Mouse (Mus musculus): ENCODE data around the gene Fnip1. TPM values are rescaled to one million over a fixed set of nuclear protein-coding genes. Genes with fewer than 3 reads are reported as not detected.

Gene Fnip1
- polyA plus RNA-seq, 2 experiments = 2.6 to 4.9 TPM

- Histone ChIP-seq H3K9ac (replicated peaks) (no peak overlapping the region), H3K36me3 (replicated peaks; ENCODE audit: control insufficient read depth, insufficient read depth, low read depth) (no peaks in the 10 kb centered on the region), H3K27me3 (ENCODE audit: control insufficient read depth, insufficient read depth, low read length) (no peaks in the 10 kb centered on the region), H3K4me1 (replicated peaks; ENCODE audit: control insufficient read depth in 2 of 2, insufficient read depth in 2 of 2, low read length in 1 of 2) (no peaks in the 10 kb centered on the region), H3K9me3 (ENCODE audit: control insufficient read depth, low read length) (no peaks in the 10 kb centered on the region), H3K27ac (no peak overlapping the region), H3K4me2 (ENCODE audit: low read depth) (no peak overlapping the region), H3K4me3 (ENCODE audit: insufficient read depth in 1 of 2, low read depth in 2 of 2, low read length in 2 of 2) (no peak overlapping the region)
- no peak for DNase-seq (ENCODE audit: low read depth in 3 of 3, low spot score in 3 of 3)
- no peak for ATAC-seq (ENCODE audit: insufficient read depth)
- TF ChIP-seq EP300 (IDR thresholded peaks at IDR 0.05; ENCODE audit: low read depth) = no peak
- TF ChIP-seq CTCF (IDR thresholded peaks at IDR 0.05; ENCODE audit: low read depth) = no peak
- WGBS (ENCODE audit: insufficient replicate concordance) = 44% methylated on average over 4 of the region's 4 CpGs
Observed at GRCm38 (mm10) chr11:54404885-54405284, 33.1 kb upstream of the Fnip1 start.

GRCm38 (mm10) chr11:54406930-54407546, 31.0 kb upstream of the Fnip1 start:
- TF ChIP-seq CTCF (IDR thresholded peaks at IDR 0.05; ENCODE audit: low read depth) (no peak), EP300 (IDR thresholded peaks at IDR 0.05; ENCODE audit: low read depth) (no peak)
- no peak overlapping the region for H3K4me2 ChIP-seq (ENCODE audit: low read depth)
- no peaks in the 10 kb centered on the region for H3K27me3 ChIP-seq (ENCODE audit: control insufficient read depth, insufficient read depth, low read length)
- no peak overlapping the region for H3K9ac ChIP-seq (replicated peaks)
- ATAC-seq (ENCODE audit: insufficient read depth) = no peak
- DNase-seq (ENCODE audit: low read depth in 3 of 3, low spot score in 3 of 3) = no peak
- H3K27ac ChIP-seq = no peak overlapping the region
- no peaks in the 10 kb centered on the region for H3K4me1 ChIP-seq (replicated peaks; ENCODE audit: control insufficient read depth in 2 of 2, insufficient read depth in 2 of 2, low read length in 1 of 2)
- H3K36me3 ChIP-seq (replicated peaks; ENCODE audit: control insufficient read depth, insufficient read depth, low read depth) = no peaks in the 10 kb centered on the region
- H3K4me3 ChIP-seq (ENCODE audit: insufficient read depth in 1 of 2, low read depth in 2 of 2, low read length in 2 of 2) = no peak overlapping the region
- no peaks in the 10 kb centered on the region for H3K9me3 ChIP-seq (ENCODE audit: control insufficient read depth, low read length)
- WGBS (ENCODE audit: insufficient replicate concordance) = 33% methylated on average over 4 of the region's 4 CpGs

GRCm38 (mm10) chr11:54410612-54411011, 27.4 kb upstream of the Fnip1 start:
- Histone ChIP-seq H3K4me1 (replicated peaks; ENCODE audit: control insufficient read depth in 2 of 2, insufficient read depth in 2 of 2, low read length in 1 of 2) (peaks cover 0 to 6% of the 10 kb centered on the region in 2 experiments; a peak in 3 of 4 replicates), H3K9ac (replicated peaks) (no peak overlapping the region), H3K36me3 (replicated peaks; ENCODE audit: control insufficient read depth, insufficient read depth, low read depth) (no peaks in the 10 kb centered on the region), H3K9me3 (ENCODE audit: control insufficient read depth, low read length) (no peaks in the 10 kb centered on the region), H3K27ac (no peak overlapping the region), H3K4me2 (ENCODE audit: low read depth) (no peak overlapping the region), H3K4me3 (ENCODE audit: insufficient read depth in 1 of 2, low read depth in 2 of 2, low read length in 2 of 2) (no peak overlapping the region), H3K27me3 (ENCODE audit: control insufficient read depth, insufficient read depth, low read length) (no peaks in the 10 kb centered on the region)
- TF ChIP-seq EP300 (IDR thresholded peaks at IDR 0.05; ENCODE audit: low read depth) = no peak
- peak; percentile 32; the same call in 1 of the 2 replicates for TF ChIP-seq CTCF (IDR thresholded peaks at IDR 0.05; ENCODE audit: low read depth)
- ATAC-seq (ENCODE audit: insufficient read depth) (no peak), DNase-seq (ENCODE audit: low read depth in 3 of 3, low spot score in 3 of 3) (no peak)

- no peak for TF ChIP-seq EP300 (IDR thresholded peaks at IDR 0.05; ENCODE audit: low read depth)
- no peak for TF ChIP-seq CTCF (IDR thresholded peaks at IDR 0.05; ENCODE audit: low read depth)
- Histone ChIP-seq H3K4me3 (ENCODE audit: insufficient read depth in 1 of 2, low read depth in 2 of 2, low read length in 2 of 2) (no peak overlapping the region), H3K4me1 (replicated peaks; ENCODE audit: control insufficient read depth in 2 of 2, insufficient read depth in 2 of 2, low read length in 1 of 2) (peaks cover 0 to 6% of the 10 kb centered on the region in 2 experiments; a peak in 3 of 4 replicates), H3K27me3 (ENCODE audit: control insufficient read depth, insufficient read depth, low read length) (no peaks in the 10 kb centered on the region), H3K27ac (no peak overlapping the region), H3K4me2 (ENCODE audit: low read depth) (peak overlapping the region; percentile 31; the same call in 1 of the 2 replicates), H3K9me3 (ENCODE audit: control insufficient read depth, low read length) (no peaks in the 10 kb centered on the region), H3K36me3 (replicated peaks; ENCODE audit: control insufficient read depth, insufficient read depth, low read depth) (no peaks in the 10 kb centered on the region), H3K9ac (replicated peaks) (no peak overlapping the region)
- WGBS (ENCODE audit: insufficient replicate concordance) = 8% methylated on average over 6 of the region's 6 CpGs
- DNase-seq (ENCODE audit: low read depth in 3 of 3, low spot score in 3 of 3) (peak in 2 of 3 experiments; percentile 14 to 16), ATAC-seq (ENCODE audit: insufficient read depth) (peak; percentile 51; the same call in 1 of the 2 replicates)
Observed at GRCm38 (mm10) chr11:54413017-54413416, 25.0 kb upstream of the Fnip1 start.

GRCm38 (mm10) chr11:54423007-54423406, 15.0 kb upstream of the Fnip1 start:
- no peak for ATAC-seq (ENCODE audit: insufficient read depth)
- Histone ChIP-seq H3K4me3 (ENCODE audit: insufficient read depth in 1 of 2, low read depth in 2 of 2, low read length in 2 of 2) (no peak overlapping the region), H3K27me3 (ENCODE audit: control insufficient read depth, insufficient read depth, low read length) (no peaks in the 10 kb centered on the region), H3K27ac (no peak overlapping the region), H3K36me3 (replicated peaks; ENCODE audit: control insufficient read depth, insufficient read depth, low read depth) (no peaks in the 10 kb centered on the region), H3K9me3 (ENCODE audit: control insufficient read depth, low read length) (no peaks in the 10 kb centered on the region), H3K9ac (replicated peaks) (no peak overlapping the region), H3K4me1 (replicated peaks; ENCODE audit: control insufficient read depth in 2 of 2, insufficient read depth in 2 of 2, low read length in 1 of 2) (no peaks in the 10 kb centered on the region), H3K4me2 (ENCODE audit: low read depth) (no peak overlapping the region)
- no peak for DNase-seq (ENCODE audit: low read depth in 3 of 3, low spot score in 3 of 3)
- WGBS (ENCODE audit: insufficient replicate concordance) = 55% methylated on average over 4 of the region's 4 CpGs
- TF ChIP-seq CTCF (IDR thresholded peaks at IDR 0.05; ENCODE audit: low read depth) (no peak), EP300 (IDR thresholded peaks at IDR 0.05; ENCODE audit: low read depth) (no peak)

All from liver, embryonic 14.5 days (tissue).